Mouse (Mus musculus): ENCODE results near the gene Cnga4. TPM values are rescaled to one million over a fixed set of nuclear protein-coding genes. Genes with fewer than 3 reads are reported as not detected.
"Not testable (repeated sequence)": the region's sequence is repeated elsewhere in the genome, so short reads cannot be mapped to it uniquely, and the experiment has no call there.

Gene Cnga4
- not detected in 2 replicates for total RNA-seq (2015; ENCODE audit: low replicate concordance)
- total RNA-seq (2017; ENCODE audit: low replicate concordance): 0.42 TPM in 1 of 2 replicates, not detected in the other

GRCm38 (mm10) chr7:105404268-105404667 lies at the start of gene Cnga4:
Gene Cnga4 (plus strand): TSS chr7:105404568.
- no peak for ATAC-seq (replicated peaks; ENCODE audit: low FRiP score, poor library complexity, severe bottlenecking)

- ATAC-seq (replicated peaks; ENCODE audit: low FRiP score, poor library complexity, severe bottlenecking): not testable (repeated sequence)
Observed at GRCm38 (mm10) chr7:105356064-105356463, 48.3 kb upstream of the Cnga4 start.

- not testable (repeated sequence) for ATAC-seq (replicated peaks; ENCODE audit: low FRiP score, poor library complexity, severe bottlenecking)
Observed at GRCm38 (mm10) chr7:105356487-105356886, 47.9 kb upstream of the Cnga4 start.

GRCm38 (mm10) chr7:105361713-105362112 lies 42.7 kb upstream of the Cnga4 start:
- ATAC-seq (replicated peaks; ENCODE audit: low FRiP score, poor library complexity, severe bottlenecking): no peak

DNA sequence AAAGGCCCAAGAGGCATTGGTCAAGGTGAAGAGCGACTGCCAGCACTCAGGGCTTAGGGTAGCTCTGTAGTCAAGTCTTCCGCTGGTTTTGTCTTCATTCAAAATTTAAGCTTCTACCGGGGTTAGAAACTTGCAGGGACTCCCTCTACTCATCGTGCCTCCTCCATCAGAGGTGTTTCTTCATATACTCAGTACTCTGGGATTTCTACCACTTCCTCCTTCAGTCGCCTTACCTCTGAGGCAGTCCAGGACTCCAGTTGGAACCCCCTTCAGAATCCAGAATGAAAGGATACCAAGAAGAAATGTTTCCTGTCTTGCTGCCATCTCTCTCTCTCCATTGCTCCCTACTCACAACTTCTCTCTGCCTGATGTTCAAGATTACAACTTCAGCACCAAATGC lies 37.1 kb upstream of the Cnga4 start:
- ATAC-seq (replicated peaks; ENCODE audit: low FRiP score, poor library complexity, severe bottlenecking): no peak

- no peak for ATAC-seq (replicated peaks; ENCODE audit: low FRiP score, poor library complexity, severe bottlenecking)
Observed at GRCm38 (mm10) chr7:105367930-105368329, 36.4 kb upstream of the Cnga4 start, which contains the start of gene Olfr692. Gene Olfr692 (plus strand): TSS chr7:105368230.

GRCm38 (mm10) chr7:105368521-105368920 lies 35.8 kb upstream of the Cnga4 start:
- ATAC-seq (replicated peaks; ENCODE audit: low FRiP score, poor library complexity, severe bottlenecking): no peak

GRCm38 (mm10) chr7:105372912-105373311 lies 31.5 kb upstream of the Cnga4 start:
- ATAC-seq (replicated peaks; ENCODE audit: low FRiP score, poor library complexity, severe bottlenecking): no peak

GRCm38 (mm10) chr7:105373509-105373908 lies 30.9 kb upstream of the Cnga4 start:
- no peak for ATAC-seq (replicated peaks; ENCODE audit: low FRiP score, poor library complexity, severe bottlenecking)

- ATAC-seq (replicated peaks; ENCODE audit: low FRiP score, poor library complexity, severe bottlenecking): no peak
Observed at GRCm38 (mm10) chr7:105373976-105374375, 30.4 kb upstream of the Cnga4 start.

GRCm38 (mm10) chr7:105374866-105375265 lies 29.5 kb upstream of the Cnga4 start, which contains the start of gene Gm5901:
Gene Gm5901 (plus strand): TSS chr7:105375038.
- ATAC-seq (replicated peaks; ENCODE audit: low FRiP score, poor library complexity, severe bottlenecking): no peak

GRCm38 (mm10) chr7:105380329-105380728 lies 24.0 kb upstream of the Cnga4 start:
- no peak for ATAC-seq (replicated peaks; ENCODE audit: low FRiP score, poor library complexity, severe bottlenecking)

- ATAC-seq (replicated peaks; ENCODE audit: low FRiP score, poor library complexity, severe bottlenecking): no peak
Observed at GRCm38 (mm10) chr7:105387696-105388095, 16.7 kb upstream of the Cnga4 start.

GRCm38 (mm10) chr7:105390236-105390635 lies 14.1 kb upstream of the Cnga4 start:
- ATAC-seq (replicated peaks; ENCODE audit: low FRiP score, poor library complexity, severe bottlenecking): no peak

GRCm38 (mm10) chr7:105394606-105395005 lies 9.8 kb upstream of the Cnga4 start:
- no peak for ATAC-seq (replicated peaks; ENCODE audit: low FRiP score, poor library complexity, severe bottlenecking)

- ATAC-seq (replicated peaks; ENCODE audit: low FRiP score, poor library complexity, severe bottlenecking): no peak
Observed at GRCm38 (mm10) chr7:105395131-105395820, 9.1 kb upstream of the Cnga4 start.

GRCm38 (mm10) chr7:105396126-105396525 lies 8.2 kb upstream of the Cnga4 start:
- no peak for ATAC-seq (replicated peaks; ENCODE audit: low FRiP score, poor library complexity, severe bottlenecking)

GRCm38 (mm10) chr7:105399058-105399934 lies 5.1 kb upstream of the Cnga4 start:
- no peak for ATAC-seq (replicated peaks; ENCODE audit: low FRiP score, poor library complexity, severe bottlenecking)

DNA sequence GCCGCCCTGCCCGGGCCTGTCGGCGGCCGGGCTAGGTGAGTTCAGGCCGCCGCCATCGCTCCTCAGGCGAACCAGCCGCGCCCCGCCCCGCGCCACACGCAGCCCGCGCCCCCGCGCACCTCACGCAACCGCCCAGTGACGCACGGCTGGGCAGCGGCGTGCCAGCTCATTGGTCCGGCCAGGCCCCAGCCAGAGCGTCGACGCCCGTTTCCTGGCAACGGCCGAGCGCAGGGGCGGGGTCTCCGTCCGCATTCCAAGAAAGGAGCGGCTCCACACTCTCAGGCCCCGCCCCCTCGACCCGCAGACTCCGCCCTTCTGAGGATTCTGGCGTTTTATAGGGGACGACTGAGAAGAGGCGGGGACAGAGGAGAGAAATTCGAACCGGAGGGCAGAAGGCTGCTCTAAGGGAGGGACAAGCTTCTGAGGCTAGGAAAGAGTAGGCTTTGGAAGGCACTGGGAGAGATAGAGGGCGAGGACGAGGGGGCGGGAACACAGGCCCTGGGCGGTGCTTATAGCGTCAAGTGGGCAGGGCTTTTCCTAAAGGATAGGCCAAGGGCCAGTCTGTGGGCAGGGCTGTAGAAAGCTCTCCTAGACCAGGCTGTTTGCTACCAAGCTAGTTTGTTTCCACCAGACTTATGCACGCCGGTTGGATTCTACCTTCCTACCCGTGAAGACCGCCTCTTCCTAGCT lies 4.3 kb upstream of the Cnga4 start, which contains the start of gene Fam160a2:
Gene Fam160a2 (minus strand): TSS at position 120 of the 690 bp plus-strand sequence.
- peak; percentile 95 for ATAC-seq (replicated peaks; ENCODE audit: low FRiP score, poor library complexity, severe bottlenecking)

DNA sequence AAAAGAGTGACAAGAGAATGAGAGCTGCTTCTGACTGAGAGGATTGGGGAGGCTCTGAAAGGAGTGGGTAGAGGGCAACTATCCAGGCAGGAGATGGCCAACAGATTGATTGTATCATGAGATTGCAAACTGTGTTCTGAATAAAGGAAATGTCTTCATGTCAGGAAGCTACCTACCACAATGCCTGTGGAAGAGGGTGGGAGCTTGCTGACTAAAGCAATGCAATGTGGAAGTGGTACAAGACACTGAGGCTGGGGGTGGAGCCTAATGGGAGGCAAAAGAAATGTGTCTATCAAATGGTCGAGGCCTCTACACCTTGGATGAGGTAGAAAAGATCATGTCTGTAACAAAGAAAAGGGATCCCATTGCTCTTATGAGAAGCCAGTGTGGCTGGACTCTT lies 2.0 kb downstream of the Cnga4 start:
- no peak for ATAC-seq (replicated peaks; ENCODE audit: low FRiP score, poor library complexity, severe bottlenecking)

All from erythroblast, adult 5-6 weeks (primary cell).